Mouse (Mus musculus) brain, embryonic 14.5 days (tissue): ENCODE measurements at regions not wholly inside any gene's neighbourhood (a gene's known extent, or its start where the extent isn't known, plus 50 kb on each side); places are given as distances from the start of the nearest gene placed in this dataset.

Source experiments
- DNase-seq: peaks from one replicate; pipeline ENCODE4 v3.0.0-alpha.2; 2011; ENCODE audit warnings: low read depth
- CTCF ChIP-seq: fragments of 200-500 bp; IDR thresholded peaks from 2 replicates; pipeline ENCODE4 v1.5.1; 2012; ENCODE audit warnings: inconsistent platforms, mild to moderate bottlenecking, moderate library complexity, borderline replicate concordance; ENCODE audit not compliant: insufficient read depth, insufficient read length; ENCODE audit errors: extremely low read depth
- POLR2A ChIP-seq: fragments of 200-500 bp; IDR thresholded peaks from 2 replicates; pipeline ENCODE4 v1.6.1; 2012; ENCODE audit warnings: mild to moderate bottlenecking, inconsistent platforms, borderline replicate concordance; ENCODE audit not compliant: poor library complexity, insufficient read depth, insufficient read length, severe bottlenecking; ENCODE audit errors: extremely low read depth

GRCm38 (mm10) chr17:27315947-27316628, 111.8 kb upstream of the Lemd2 start:
- DNase-seq, result no peak
- TF ChIP-seq POLR2A, result no peak
- no peak for TF ChIP-seq CTCF

GRCm38 (mm10) chr17:27315428-27315827, 111.2 kb upstream of the Lemd2 start:
- no peak for DNase-seq
- TF ChIP-seq CTCF (no peak), POLR2A (no peak)

GRCm38 (mm10) chr17:27314821-27315392, 110.6 kb upstream of the Lemd2 start:
- DNase-seq, result peak; percentile 93
- TF ChIP-seq POLR2A (no peak), CTCF (0 out of 2 replicates have a peak, but pooled peaks have one; percentile 1)

- peak; percentile 22 for DNase-seq
- TF ChIP-seq CTCF, result no peak
- TF ChIP-seq POLR2A, result no peak
Observed at GRCm38 (mm10) chr17:27308933-27309332, 104.7 kb upstream of the Lemd2 start.

GRCm38 (mm10) chr17:27304842-27305241, 100.6 kb upstream of the Lemd2 start:
- peak; percentile 41 for DNase-seq
- TF ChIP-seq POLR2A (no peak), CTCF (no peak)

- no peak for TF ChIP-seq CTCF
- no peak for TF ChIP-seq POLR2A
- peak; percentile 79 for DNase-seq
Observed at GRCm38 (mm10) chr17:27303633-27304479, 99.6 kb upstream of the Lemd2 start.

GRCm38 (mm10) chr17:27303061-27303460, 98.8 kb upstream of the Lemd2 start:
- no peak for DNase-seq
- no peak for TF ChIP-seq CTCF
- TF ChIP-seq POLR2A, result no peak

- DNase-seq, result no peak
- TF ChIP-seq POLR2A (no peak), CTCF (no peak)
Observed at GRCm38 (mm10) chr17:27301376-27301775, 97.1 kb upstream of the Lemd2 start.

- TF ChIP-seq POLR2A (no peak), CTCF (peak; percentile 22; the same call in 1 of the 2 replicates)
- no peak for DNase-seq
Observed at GRCm38 (mm10) chr17:27299297-27299696, 95.0 kb upstream of the Lemd2 start.

- DNase-seq, result no peak
- TF ChIP-seq POLR2A, result no peak
- TF ChIP-seq CTCF, result no peak
Observed at GRCm38 (mm10) chr17:27298351-27298750, 94.1 kb upstream of the Lemd2 start.

GRCm38 (mm10) chr17:27296156-27296555, 91.9 kb upstream of the Lemd2 start:
- DNase-seq, result no peak
- TF ChIP-seq POLR2A (no peak), CTCF (no peak)
